Mouse (Mus musculus) heart, embryonic 15.5 days (tissue): Measurements from ENCODE around the gene Pop7. TPM values are rescaled to one million over a fixed set of nuclear protein-coding genes. Genes with fewer than 3 reads are reported as not detected.

Experiments
- ATAC-seq: fragments of 200-750 bp; cut with Nextera tagmentation; replicated peaks from 2 replicates; pipeline ENCODE4 v1.8.0; 2017; ENCODE audit warnings: low read depth, moderate TSS enrichment; ENCODE audit not compliant: insufficient number of reproducible peaks, insufficient read depth, low FRiP score
- H3K27ac ChIP-seq: fragments of 300-500 bp; sonication (generic); 2 replicates; pipeline ENCODE4 v1.5.1; 2015; ENCODE audit warnings: mild to moderate bottlenecking, inconsistent platforms
- H3K27me3 ChIP-seq: fragments of 300-500 bp; sonication (generic); 2 replicates; pipeline ENCODE4 v1.6.1; 2015; ENCODE audit warnings: inconsistent platforms
- H3K36me3 ChIP-seq: fragments of 300-500 bp; sonication (generic); 2 replicates; pipeline ENCODE4 v1.6.1; 2015; ENCODE audit warnings: mild to moderate bottlenecking, inconsistent platforms
- H3K4me1 ChIP-seq: fragments of 300-500 bp; sonication (generic); replicated peaks from 2 replicates; pipeline ENCODE4 v1.6.1; 2015; ENCODE audit warnings: inconsistent platforms
- H3K4me2 ChIP-seq: fragments of 300-500 bp; sonication (generic); 2 replicates; pipeline ENCODE4 v1.6.1; 2015; ENCODE audit warnings: inconsistent platforms, mild to moderate bottlenecking, moderate library complexity
- H3K4me3 ChIP-seq: fragments of 300-500 bp; sonication (generic); 2 replicates; pipeline ENCODE4 v1.5.1; 2015; ENCODE audit warnings: mild to moderate bottlenecking, inconsistent platforms
- H3K9ac ChIP-seq: fragments of 300-500 bp; sonication (generic); 2 replicates; pipeline ENCODE4 v1.6.1; 2015; ENCODE audit warnings: mild to moderate bottlenecking, inconsistent platforms
- H3K9me3 ChIP-seq: fragments of 300-500 bp; sonication (generic); replicated peaks from 2 replicates; pipeline ENCODE4 v1.6.1; 2016; ENCODE audit warnings: inconsistent platforms
- WGBS: fragments of 180-500 bp; shearing (Covaris S2); methylation state at CpG from one replicate; pipeline ENCODE4 v1.1.7; 2015; ENCODE audit warnings: mixed read lengths; 5-methylcytosine and 5-hydroxymethylcytosine counted together
- polyA plus RNA-seq: library from polyadenylated mRNA; unstranded; fragments of >200 nt; fragmentation: Nextera tagmentation; extraction: Ambion mirVana; gene quantifications from 2 replicates; pipeline ENCODE4 v1.2.1, GENCODE M21; 2015

Pop7 gene
- polyA plus RNA-seq, 1 experiment from 2014 or later, result 37.4 TPM

GRCm38 (mm10) chr5:137513951-137514721 lies 11.8 kb upstream of the Pop7 start:
- H3K36me3 ChIP-seq, result peaks cover 9% of the 10 kb centered on the region; the same call in 1 of the 2 replicates
- WGBS, result 74% methylated on average over 12 of the region's 12 CpGs
- no peak overlapping the region for H3K4me2 ChIP-seq
- no peak overlapping the region for H3K4me3 ChIP-seq
- H3K9me3 ChIP-seq, result no peaks in the 10 kb centered on the region
- no peaks in the 10 kb centered on the region for H3K27me3 ChIP-seq
- H3K9ac ChIP-seq, result no peak overlapping the region
- peaks cover 47% of the 10 kb centered on the region for H3K4me1 ChIP-seq
- H3K27ac ChIP-seq, result no peak overlapping the region
- no peak for ATAC-seq

GRCm38 (mm10) chr5:137512847-137513794 lies 10.8 kb upstream of the Pop7 start:
- no peak overlapping the region for H3K4me2 ChIP-seq
- peaks cover 47% of the 10 kb centered on the region for H3K4me1 ChIP-seq
- no peak for ATAC-seq

GRCm38 (mm10) chr5:137511706-137512105 lies 9.4 kb upstream of the Pop7 start:
- no peak overlapping the region for H3K27ac ChIP-seq
- peaks cover 47% of the 10 kb centered on the region for H3K4me1 ChIP-seq
- 64% methylated on average over 3 of the region's 3 CpGs for WGBS
- no peak overlapping the region; the same call in 1 of the 2 replicates for H3K9ac ChIP-seq
- H3K4me3 ChIP-seq, result peak overlapping the region; percentile 93
- H3K36me3 ChIP-seq, result no peaks in the 10 kb centered on the region
- no peak for ATAC-seq
- H3K9me3 ChIP-seq, result no peaks in the 10 kb centered on the region
- no peaks in the 10 kb centered on the region for H3K27me3 ChIP-seq
- H3K4me2 ChIP-seq, result peak overlapping the region; percentile 86

More at GRCm38 (mm10) chr5:137512847-137513794, 10.8 kb upstream of the Pop7 start:
- Histone ChIP-seq H3K36me3 (no peaks in the 10 kb centered on the region), H3K27ac (no peak overlapping the region), H3K27me3 (no peaks in the 10 kb centered on the region), H3K9me3 (no peaks in the 10 kb centered on the region), H3K4me3 (no peak overlapping the region), H3K9ac (0 out of 2 replicates have a peak overlapping the region, but pooled peaks have one; percentile 21)
- 72% methylated on average over 11 of the region's 11 CpGs for WGBS

GRCm38 (mm10) chr5:137510573-137511390 lies 8.5 kb upstream of the Pop7 start:
- no peaks in the 10 kb centered on the region for H3K27me3 ChIP-seq
- under 1% methylated on average over 51 of the region's 83 CpGs for WGBS
- H3K36me3 ChIP-seq, result no peaks in the 10 kb centered on the region
- H3K27ac ChIP-seq, result peak overlapping the region; percentile 87
- peak overlapping the region; percentile 86 for H3K4me2 ChIP-seq
- H3K9me3 ChIP-seq, result no peaks in the 10 kb centered on the region
- H3K4me1 ChIP-seq, result peaks cover 47% of the 10 kb centered on the region
- peak; percentile 55 for ATAC-seq
- H3K9ac ChIP-seq, result peak overlapping the region; percentile 94
- H3K4me3 ChIP-seq, result peak overlapping the region; percentile 93

- no peaks in the 10 kb centered on the region for H3K27me3 ChIP-seq
- no peaks in the 10 kb centered on the region for H3K9me3 ChIP-seq
- H3K27ac ChIP-seq, result peak overlapping the region; percentile 87
- H3K9ac ChIP-seq, result peak overlapping the region; percentile 94
- ATAC-seq, result peak; percentile 73
- H3K4me2 ChIP-seq, result peak overlapping the region; percentile 86
- WGBS, result 3% methylated on average over 23 of the region's 52 CpGs
- H3K36me3 ChIP-seq, result no peaks in the 10 kb centered on the region
- H3K4me3 ChIP-seq, result peak overlapping the region; percentile 93
- peaks cover 45% of the 10 kb centered on the region for H3K4me1 ChIP-seq
Measured at GRCm38 (mm10) chr5:137510014-137510501, 7.7 kb upstream of the Pop7 start.

GRCm38 (mm10) chr5:137504041-137504440 lies 1.7 kb upstream of the Pop7 start:
- Histone ChIP-seq H3K4me3 (no peak overlapping the region), H3K27ac (no peak overlapping the region), H3K4me1 (peaks cover 18% of the 10 kb centered on the region), H3K36me3 (no peaks in the 10 kb centered on the region), H3K4me2 (no peak overlapping the region), H3K9ac (no peak overlapping the region), H3K9me3 (no peaks in the 10 kb centered on the region), H3K27me3 (no peaks in the 10 kb centered on the region)
- WGBS, result 82% methylated on average over 6 of the region's 6 CpGs
- no peak for ATAC-seq

GRCm38 (mm10) chr5:137502667-137503110 lies 371 bp upstream of the Pop7 start:
- Histone ChIP-seq H3K36me3 (no peaks in the 10 kb centered on the region), H3K27me3 (no peaks in the 10 kb centered on the region), H3K9me3 (no peaks in the 10 kb centered on the region), H3K27ac (peak overlapping the region; percentile 99), H3K4me3 (peak overlapping the region; percentile 82), H3K9ac (peak overlapping the region; percentile 56), H3K4me1 (peaks cover 18% of the 10 kb centered on the region), H3K4me2 (peak overlapping the region; percentile 77)
- peak; percentile 88 for ATAC-seq
- WGBS, result under 1% methylated on average over 28 of the region's 30 CpGs

- Histone ChIP-seq H3K27ac (no peak overlapping the region), H3K4me3 (no peak overlapping the region), H3K4me2 (no peak overlapping the region), H3K9ac (no peak overlapping the region), H3K27me3 (no peaks in the 10 kb centered on the region), H3K36me3 (no peaks in the 10 kb centered on the region), H3K9me3 (no peaks in the 10 kb centered on the region), H3K4me1 (peaks cover 18% of the 10 kb centered on the region)
- no peak for ATAC-seq
- 86% methylated on average over 7 of the region's 7 CpGs for WGBS
Measured at GRCm38 (mm10) chr5:137500186-137500585, 2.1 kb downstream of the Pop7 start.

GRCm38 (mm10) chr5:137493831-137494230 lies 8.5 kb downstream of the Pop7 start:
- no peaks in the 10 kb centered on the region for H3K4me1 ChIP-seq
- H3K27ac ChIP-seq, result no peak overlapping the region
- no peak overlapping the region for H3K4me3 ChIP-seq
- peak; percentile 76; the same call in 1 of the 2 replicates for ATAC-seq
- H3K9ac ChIP-seq, result no peak overlapping the region
- WGBS, result 45% methylated on average over 13 of the region's 13 CpGs
- no peaks in the 10 kb centered on the region for H3K9me3 ChIP-seq
- no peaks in the 10 kb centered on the region for H3K27me3 ChIP-seq
- H3K36me3 ChIP-seq, result no peaks in the 10 kb centered on the region
- no peak overlapping the region for H3K4me2 ChIP-seq

- no peak for ATAC-seq
- 42% methylated on average over 4 of the region's 4 CpGs for WGBS
- H3K4me1 ChIP-seq, result no peaks in the 10 kb centered on the region
- H3K27me3 ChIP-seq, result peaks cover 4% of the 10 kb centered on the region
- H3K4me3 ChIP-seq, result no peak overlapping the region
- no peaks in the 10 kb centered on the region for H3K9me3 ChIP-seq
- H3K36me3 ChIP-seq, result no peaks in the 10 kb centered on the region
- no peak overlapping the region for H3K9ac ChIP-seq
- no peak overlapping the region for H3K4me2 ChIP-seq
- no peak overlapping the region for H3K27ac ChIP-seq
Measured at GRCm38 (mm10) chr5:137491559-137491958, 10.8 kb downstream of the Pop7 start.
